Mouse (Mus musculus) liver, embryonic 12.5 days (tissue): ENCODE measurements at regions not wholly inside any gene's neighbourhood (a gene's known extent, or its start where the extent isn't known, plus 50 kb on each side); places are given as distances from the start of the nearest gene placed in this dataset.
"Not testable (repeated sequence)": the region's sequence is repeated elsewhere in the genome, so short reads cannot be mapped to it uniquely, and the experiment has no call there.

ENCODE experiments used
- ATAC-seq: fragments of 200-750 bp; cut with Nextera tagmentation; 2 replicates; pipeline ENCODE4 v1.8.0; 2017; ENCODE audit warnings: moderate number of reproducible peaks, mild to moderate bottlenecking, moderate library complexity
- H3K27ac ChIP-seq: fragments of 300-500 bp; sonication (generic); 2 replicates; pipeline ENCODE4 v1.5.1; 2016; ENCODE audit warnings: mild to moderate bottlenecking
- H3K27me3 ChIP-seq: fragments of 300-500 bp; sonication (generic); replicated peaks from 2 replicates; pipeline ENCODE4 v1.6.1; 2016; ENCODE audit warnings: mild to moderate bottlenecking, moderate library complexity
- H3K36me3 ChIP-seq: fragments of 300-500 bp; sonication (generic); 2 replicates; pipeline ENCODE4 v1.6.1; 2016; ENCODE audit warnings: mild to moderate bottlenecking, moderate library complexity
- H3K4me1 ChIP-seq: fragments of 300-500 bp; sonication (generic); 2 replicates; pipeline ENCODE4 v1.6.1; 2016
- H3K4me2 ChIP-seq: fragments of 300-500 bp; sonication (generic); 2 replicates; pipeline ENCODE4 v1.6.1; 2016; ENCODE audit warnings: mild to moderate bottlenecking, moderate library complexity
- H3K4me3 ChIP-seq: fragments of 300-500 bp; sonication (generic); 2 replicates; pipeline ENCODE4 v1.5.1; 2016; ENCODE audit warnings: mild to moderate bottlenecking, moderate library complexity
- H3K9ac ChIP-seq: fragments of 300-500 bp; sonication (generic); 2 replicates; pipeline ENCODE4 v1.6.1; 2016; ENCODE audit warnings: mild to moderate bottlenecking, moderate library complexity
- H3K9me3 ChIP-seq: fragments of 300-500 bp; sonication (generic); replicated peaks from 2 replicates; pipeline ENCODE4 v1.6.1; 2016; ENCODE audit warnings: mild to moderate bottlenecking, moderate library complexity
- WGBS: fragments of 180-500 bp; shearing (Covaris S2); methylation state at CpG from one replicate; pipeline ENCODE4 v1.1.7; 2016; ENCODE audit not compliant: insufficient replicate concordance; 5-methylcytosine and 5-hydroxymethylcytosine counted together

- Histone ChIP-seq H3K27me3 (no peaks in the 10 kb centered on the region), H3K4me1 (no peaks in the 10 kb centered on the region), H3K9me3 (no peaks in the 10 kb centered on the region), H3K9ac (no peak overlapping the region), H3K36me3 (no peaks in the 10 kb centered on the region), H3K27ac (no peak overlapping the region), H3K4me3 (no peak overlapping the region), H3K4me2 (no peak overlapping the region)
- ATAC-seq: no peak
- WGBS: 63% methylated on average over 1 of the region's 1 CpGs
Observed at GRCm38 (mm10) chr9:113101733-113102132, 606.3 kb downstream of the Pdcd6ip start.

- no peak for ATAC-seq
- Histone ChIP-seq H3K36me3 (no peaks in the 10 kb centered on the region), H3K9ac (no peak overlapping the region), H3K27ac (no peak overlapping the region), H3K9me3 (no peaks in the 10 kb centered on the region), H3K4me2 (no peak overlapping the region), H3K4me1 (no peaks in the 10 kb centered on the region), H3K4me3 (no peak overlapping the region), H3K27me3 (no peaks in the 10 kb centered on the region)
- WGBS: 50% methylated on average over 4 of the region's 4 CpGs
Observed at GRCm38 (mm10) chr9:113100641-113101040, 607.4 kb downstream of the Pdcd6ip start.

- H3K9me3 ChIP-seq, H3K9ac ChIP-seq, H3K4me2 ChIP-seq, H3K27me3 ChIP-seq, H3K4me3 ChIP-seq, H3K4me1 ChIP-seq, H3K27ac ChIP-seq, H3K36me3 ChIP-seq: not testable (repeated sequence)
- WGBS: 43% methylated on average over 1 of the region's 1 CpGs
- peak; percentile 85 for ATAC-seq
Observed at GRCm38 (mm10) chr9:113095421-113095820, 612.6 kb downstream of the Pdcd6ip start.

DNA sequence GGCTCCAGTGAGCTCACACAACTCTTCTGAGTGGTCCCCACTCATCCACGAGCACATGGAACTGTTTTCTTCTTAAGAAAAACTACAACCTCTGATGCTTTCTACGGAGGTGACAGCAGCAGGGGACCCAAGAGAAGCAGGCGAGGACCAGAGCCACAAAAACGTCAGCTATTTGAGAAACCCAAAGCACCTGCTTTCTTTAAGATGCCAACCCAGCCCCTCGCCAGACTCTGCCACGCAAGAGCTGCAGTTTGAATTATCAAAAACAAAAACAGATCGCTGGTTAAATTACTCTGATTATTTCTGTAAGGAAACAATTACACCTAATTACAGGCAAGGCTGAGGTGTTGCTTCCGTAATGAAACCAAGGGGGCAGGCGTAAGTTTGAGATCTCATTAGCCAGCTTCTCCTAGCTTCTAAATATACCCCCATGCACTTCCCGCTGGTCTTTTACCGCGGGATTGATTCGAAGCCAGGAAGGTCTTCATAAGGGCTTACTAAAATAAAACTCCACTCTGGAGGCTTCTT is 614.1 kb downstream of the Pdcd6ip start:
- no peak overlapping the region for H3K9ac ChIP-seq
- no peak for ATAC-seq
- 67% methylated on average over 13 of the region's 13 CpGs for WGBS

DNA sequence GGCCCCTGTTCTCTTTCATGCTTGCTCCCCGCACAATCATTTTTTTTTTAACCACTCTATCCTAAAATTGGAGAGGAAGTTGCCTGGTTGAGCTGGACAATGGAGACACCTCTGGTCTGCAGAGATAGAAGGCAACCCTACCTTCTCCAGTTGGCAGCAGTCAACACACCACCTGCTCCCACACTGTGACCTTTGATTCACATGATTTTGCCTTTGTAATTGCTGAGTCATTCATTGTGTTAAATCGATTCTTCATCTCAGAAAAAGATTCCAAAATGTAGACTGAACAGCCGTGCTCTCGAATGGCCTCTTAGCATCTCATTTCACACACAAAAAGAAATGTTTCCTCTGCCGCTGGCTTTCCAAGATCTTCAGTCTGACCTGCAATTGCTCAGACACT is 616.2 kb downstream of the Pdcd6ip start:
- no peak for ATAC-seq
- no peaks in the 10 kb centered on the region for H3K9me3 ChIP-seq
- no peak overlapping the region for H3K4me2 ChIP-seq
- no peaks in the 10 kb centered on the region for H3K27me3 ChIP-seq
- H3K27ac ChIP-seq: no peak overlapping the region
- H3K9ac ChIP-seq: no peak overlapping the region
- no peaks in the 10 kb centered on the region for H3K4me1 ChIP-seq
- no peak overlapping the region for H3K4me3 ChIP-seq
- H3K36me3 ChIP-seq: no peaks in the 10 kb centered on the region
- 66% methylated on average over 5 of the region's 5 CpGs for WGBS

More for the DNA sequence above, 614.1 kb downstream of the Pdcd6ip start:
- Histone ChIP-seq H3K4me2 (no peak overlapping the region), H3K4me1 (no peaks in the 10 kb centered on the region), H3K9me3 (no peaks in the 10 kb centered on the region), H3K36me3 (no peaks in the 10 kb centered on the region), H3K27ac (no peak overlapping the region), H3K27me3 (no peaks in the 10 kb centered on the region), H3K4me3 (no peak overlapping the region)

DNA sequence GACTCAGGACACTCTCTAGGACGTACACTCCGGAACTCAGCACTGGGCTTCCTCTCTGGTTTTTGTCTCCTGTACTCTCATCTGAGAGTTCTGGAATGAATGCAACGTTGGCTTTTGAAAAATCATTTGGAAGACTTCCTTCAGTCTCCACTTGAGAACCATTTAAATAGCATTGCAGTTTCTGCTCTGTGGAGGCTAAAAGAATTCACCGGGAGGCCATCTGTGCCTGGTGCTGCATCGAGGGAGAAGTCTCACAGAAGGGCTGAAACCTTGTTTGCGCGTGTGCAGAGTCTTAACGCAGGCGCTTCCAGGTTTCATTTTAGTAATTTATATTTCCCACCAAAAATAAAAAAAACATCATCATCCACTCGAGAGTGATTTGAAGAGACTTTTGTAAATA is 620.3 kb downstream of the Pdcd6ip start:
- H3K27ac ChIP-seq: no peak overlapping the region
- no peaks in the 10 kb centered on the region for H3K27me3 ChIP-seq
- ATAC-seq: no peak
- H3K9ac ChIP-seq: no peak overlapping the region
- H3K36me3 ChIP-seq: no peaks in the 10 kb centered on the region
- 77% methylated on average over 10 of the region's 10 CpGs for WGBS
- H3K4me3 ChIP-seq: no peak overlapping the region
- no peak overlapping the region for H3K4me2 ChIP-seq
- no peaks in the 10 kb centered on the region for H3K4me1 ChIP-seq
- H3K9me3 ChIP-seq: no peaks in the 10 kb centered on the region

- Histone ChIP-seq H3K9ac (no peak overlapping the region), H3K4me1 (no peaks in the 10 kb centered on the region), H3K4me3 (no peak overlapping the region), H3K36me3 (no peaks in the 10 kb centered on the region), H3K27me3 (no peaks in the 10 kb centered on the region), H3K4me2 (no peak overlapping the region), H3K27ac (no peak overlapping the region), H3K9me3 (no peaks in the 10 kb centered on the region)
- no peak for ATAC-seq
- WGBS: 49% methylated on average over 5 of the region's 5 CpGs
Observed at GRCm38 (mm10) chr9:113085281-113085810, 622.7 kb downstream of the Pdcd6ip start.

DNA sequence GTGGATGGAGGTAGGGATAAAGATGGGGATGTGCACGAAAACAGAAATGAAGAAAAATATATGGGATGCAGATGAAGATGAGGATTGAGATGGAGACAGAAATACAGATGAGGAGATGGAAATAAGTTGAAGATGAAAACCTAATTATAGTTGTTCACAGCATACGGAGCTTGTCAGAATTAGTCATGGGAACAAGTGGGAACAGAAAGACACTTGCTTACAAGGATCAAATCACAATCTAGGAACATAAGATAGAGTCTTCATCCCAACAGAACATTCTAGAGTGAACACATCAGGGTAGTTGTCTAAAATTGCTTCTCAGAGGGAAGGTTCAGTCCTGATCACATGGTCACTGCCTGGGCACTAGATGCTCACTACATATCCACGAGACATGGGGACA is 633.2 kb downstream of the Pdcd6ip start:
- ATAC-seq: no peak

GRCm38 (mm10) chr9:113057415-113057814 is 650.6 kb downstream of the Pdcd6ip start:
- Histone ChIP-seq H3K9ac (no peak overlapping the region), H3K4me3 (no peak overlapping the region), H3K27ac (no peak overlapping the region), H3K9me3 (no peaks in the 10 kb centered on the region), H3K36me3 (no peaks in the 10 kb centered on the region), H3K27me3 (no peaks in the 10 kb centered on the region), H3K4me1 (no peaks in the 10 kb centered on the region), H3K4me2 (no peak overlapping the region)
- WGBS: 82% methylated on average over 11 of the region's 11 CpGs
- ATAC-seq: no peak

More for the DNA sequence above, 633.2 kb downstream of the Pdcd6ip start:
- Histone ChIP-seq H3K9me3 (peaks cover 16% of the 10 kb centered on the region; the same call in 1 of the 2 replicates), H3K9ac (no peak overlapping the region), H3K27me3 (no peaks in the 10 kb centered on the region), H3K4me1 (no peaks in the 10 kb centered on the region), H3K27ac (no peak overlapping the region), H3K36me3 (no peaks in the 10 kb centered on the region), H3K4me3 (no peak overlapping the region), H3K4me2 (no peak overlapping the region)
- 47% methylated on average over 3 of the region's 3 CpGs for WGBS

DNA sequence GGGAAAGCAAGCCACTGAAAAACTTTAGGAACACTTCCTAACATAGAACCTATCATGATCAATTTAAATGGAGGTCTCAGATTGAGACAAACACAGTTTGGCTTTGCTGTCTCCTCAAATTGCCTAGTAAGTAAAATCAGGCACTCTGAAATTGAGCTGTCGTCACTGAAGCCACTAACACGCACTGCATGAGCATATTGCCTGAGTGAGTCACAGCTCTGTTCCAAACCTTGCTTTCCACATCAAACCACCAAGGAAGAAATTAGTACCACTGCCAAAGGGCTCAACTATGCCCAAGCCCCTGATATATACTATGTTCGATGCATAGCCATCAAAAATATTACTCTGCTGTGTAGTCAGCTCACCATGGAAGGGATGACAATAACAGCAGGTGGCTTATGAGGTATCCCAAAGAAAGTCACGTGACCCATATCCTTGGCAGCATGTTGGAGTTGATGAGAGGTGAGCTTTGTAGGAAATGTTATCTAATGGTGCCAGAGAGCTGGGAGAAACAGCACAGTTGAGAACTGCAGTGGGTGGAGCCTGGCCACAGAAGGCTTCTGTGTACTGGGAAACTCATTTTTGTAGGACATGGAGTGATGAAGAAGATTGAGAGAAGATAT is 663.4 kb downstream of the Pdcd6ip start:
- peak; percentile 72 for ATAC-seq
- 61% methylated on average over 4 of the region's 4 CpGs for WGBS

DNA sequence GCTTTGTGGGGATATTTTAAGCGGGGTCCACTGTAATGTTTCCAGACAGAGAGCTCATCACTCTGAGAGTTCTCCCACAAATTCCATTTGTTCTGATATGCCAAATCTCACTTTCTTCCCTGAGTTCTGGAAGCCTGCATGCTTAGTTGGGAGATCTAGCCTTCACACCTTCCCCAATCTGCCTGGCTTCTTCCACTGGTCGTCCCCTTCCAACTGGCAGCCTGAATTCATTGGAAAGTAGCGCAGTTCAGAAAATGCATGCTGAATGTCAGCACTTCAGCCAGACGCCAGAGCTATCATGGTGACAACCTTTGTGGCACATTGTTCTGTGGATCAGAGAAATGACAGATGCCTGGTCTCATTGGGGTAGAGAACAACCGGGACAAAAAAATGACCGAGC is 667.2 kb downstream of the Pdcd6ip start:
- ATAC-seq: no peak
- Histone ChIP-seq H3K4me3 (no peak overlapping the region), H3K9me3 (no peaks in the 10 kb centered on the region), H3K4me2 (no peak overlapping the region), H3K27me3 (no peaks in the 10 kb centered on the region), H3K4me1 (no peaks in the 10 kb centered on the region), H3K9ac (no peak overlapping the region), H3K36me3 (no peaks in the 10 kb centered on the region), H3K27ac (no peak overlapping the region)
- 65% methylated on average over 6 of the region's 6 CpGs for WGBS

More for the DNA sequence above, 663.4 kb downstream of the Pdcd6ip start:
- no peak overlapping the region for H3K9ac ChIP-seq
- H3K4me2 ChIP-seq: no peak overlapping the region
- no peaks in the 10 kb centered on the region for H3K36me3 ChIP-seq
- no peaks in the 10 kb centered on the region for H3K9me3 ChIP-seq
- H3K4me1 ChIP-seq: no peaks in the 10 kb centered on the region
- H3K27ac ChIP-seq: no peak overlapping the region
- H3K27me3 ChIP-seq: no peaks in the 10 kb centered on the region
- H3K4me3 ChIP-seq: no peak overlapping the region

DNA sequence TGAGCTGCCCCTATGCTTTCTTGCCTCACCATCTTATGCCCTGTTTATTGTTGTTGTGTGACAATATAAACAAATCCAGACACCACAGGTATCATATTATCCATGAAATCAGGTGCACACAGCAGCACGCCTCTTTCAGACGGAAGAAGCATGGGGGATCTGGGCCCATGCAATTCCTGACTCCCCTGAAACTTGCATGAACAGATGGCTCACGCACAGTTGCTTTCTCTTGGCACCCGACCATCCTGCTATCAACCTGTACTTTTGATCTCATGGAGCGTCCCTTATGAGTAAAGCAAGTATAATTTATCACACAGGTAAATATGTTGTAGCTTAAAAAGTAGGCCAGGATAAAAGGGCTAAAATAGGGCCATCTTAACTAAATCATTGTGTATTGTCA is 674.1 kb downstream of the Pdcd6ip start:
- H3K4me2 ChIP-seq: no peak overlapping the region
- H3K27ac ChIP-seq: no peak overlapping the region
- H3K4me1 ChIP-seq: no peaks in the 10 kb centered on the region
- ATAC-seq: no peak
- WGBS: 62% methylated on average over 5 of the region's 5 CpGs
- H3K4me3 ChIP-seq: no peak overlapping the region
- no peaks in the 10 kb centered on the region for H3K27me3 ChIP-seq
- H3K9me3 ChIP-seq: no peaks in the 10 kb centered on the region
- H3K9ac ChIP-seq: no peak overlapping the region
- H3K36me3 ChIP-seq: no peaks in the 10 kb centered on the region

- H3K9ac ChIP-seq: no peak overlapping the region
- no peaks in the 10 kb centered on the region for H3K27me3 ChIP-seq
- H3K4me3 ChIP-seq: no peak overlapping the region
- no peak for ATAC-seq
- 66% methylated on average over 4 of the region's 4 CpGs for WGBS
- H3K36me3 ChIP-seq: no peaks in the 10 kb centered on the region
- H3K27ac ChIP-seq: no peak overlapping the region
- no peaks in the 10 kb centered on the region for H3K4me1 ChIP-seq
- H3K4me2 ChIP-seq: no peak overlapping the region
- no peaks in the 10 kb centered on the region for H3K9me3 ChIP-seq
Observed at GRCm38 (mm10) chr9:113029091-113029490, 679.0 kb downstream of the Pdcd6ip start.
